ENCODE assay signal across 18 mouse cellular contexts in genomic region chr1:118380105-118380786, GRCm38 (mm10).
"Had no signal": no experiment of that assay in that cellular context is flagged by ENCODE, and none has a peak within 500 bp of the region (broad histone marks: within the 10 kb centered on the region; RNA-seq: fewer than 3 reads in every experiment).

No protein-coding gene starts in this region.

- H3K4me2 ChIP-seq: limb, embryonic 13.5 days; liver, embryonic 13.5 days; lung, embryonic 14.5 days; midbrain, embryonic 12.5 days; neural tube, embryonic 12.5 days had no signal

- DNase-seq: kidney, adult 8-10 months; kidney, postnatal 25 days; layer of hippocampus, adult 9-11 months; layer of hippocampus, postnatal 36 days; left cerebral cortex, postnatal 4 days; liver, embryonic 13.5 days; lung, embryonic 14.5 days; lung, postnatal 10 days; retina, postnatal 1 day; right cerebral cortex, postnatal 4 days; spleen, adult 18-20 months; thymus, postnatal 36 days had no signal

- H3K4me3 ChIP-seq: limb, embryonic 13.5 days; liver, embryonic 13.5 days; midbrain, embryonic 12.5 days; myocyte; neural tube, embryonic 12.5 days had no signal

- H3K27me3 ChIP-seq: limb, embryonic 13.5 days; liver, embryonic 13.5 days; midbrain, embryonic 12.5 days; neural tube, embryonic 12.5 days had no signal

- ATAC-seq: intestine, postnatal 0 days; midbrain, embryonic 16.5 days had no signal

- H3K4me1 ChIP-seq: limb, embryonic 13.5 days; liver, embryonic 13.5 days; midbrain, embryonic 12.5 days; neural tube, embryonic 12.5 days had no signal

- H3K27ac ChIP-seq: limb, embryonic 13.5 days; liver, embryonic 13.5 days; midbrain, embryonic 12.5 days; neural tube, embryonic 12.5 days had no signal

- H3K9me3 ChIP-seq: limb, embryonic 13.5 days; liver, embryonic 13.5 days; midbrain, embryonic 12.5 days; neural tube, embryonic 12.5 days had no signal

- H3K36me3 ChIP-seq: limb, embryonic 13.5 days; midbrain, embryonic 12.5 days; neural tube, embryonic 12.5 days had no signal

- H3K9ac ChIP-seq: limb, embryonic 13.5 days; liver, embryonic 13.5 days; lung, embryonic 14.5 days; midbrain, embryonic 12.5 days; neural tube, embryonic 12.5 days had no signal
